Mouse (Mus musculus): Measurements from ENCODE around the gene Ip6k3. TPM values are rescaled to one million over a fixed set of nuclear protein-coding genes. Genes with fewer than 3 reads are reported as not detected.
A peak's percentile ranks its signal among the peaks of the same experiment; 100 is the strongest.

The Ip6k3 gene
- total and polyA plus RNA-seq, 3 experiments: 26.3 to 65.7 (median 53.9) TPM

DNA sequence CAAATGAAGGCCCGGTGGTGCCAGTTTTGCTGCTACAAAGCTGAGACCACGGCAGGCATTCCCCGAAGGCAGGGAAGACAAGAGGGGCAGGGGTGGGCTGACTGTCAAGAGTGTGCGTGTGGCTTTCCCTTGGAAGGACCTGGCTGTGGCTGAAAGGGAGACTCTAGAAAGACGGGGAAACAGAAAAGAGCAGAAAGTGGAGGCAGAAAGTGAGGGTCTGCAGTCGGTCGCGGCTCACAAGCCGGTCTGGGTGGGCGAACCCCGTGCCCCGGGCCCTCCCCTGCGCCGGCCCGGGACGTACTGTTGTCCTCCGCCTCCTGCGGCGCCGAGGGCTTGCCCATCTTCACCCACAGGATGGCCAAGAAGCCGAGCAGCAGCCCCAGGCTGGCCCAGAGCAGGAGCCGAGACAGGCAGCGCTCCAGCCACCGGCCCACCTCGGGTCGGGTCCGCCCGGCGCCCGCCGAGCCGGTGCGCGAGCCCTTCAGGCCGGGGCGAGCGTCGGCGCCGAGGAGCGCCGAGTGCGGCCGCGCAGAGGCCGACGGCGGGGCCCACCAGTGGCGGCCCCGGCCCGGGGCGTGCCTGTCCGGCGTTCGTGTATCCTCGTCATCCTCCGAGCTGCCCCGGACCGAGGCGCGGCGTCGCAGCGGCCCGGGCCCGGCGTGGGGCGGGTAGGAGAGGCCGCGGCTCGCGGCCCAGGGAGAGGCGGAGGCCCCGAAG is 35.9 kb upstream of the Ip6k3 start:
- dilution Hi-C loops (cut with MboI; ENCODE audit: extremely low pct_ligation_motif_present, extremely low pct_unique_long_range_greater_than_20kb, low sequenced_read_pairs) (no loop called here), in situ Hi-C loops (cut with MboI; ENCODE audit: low pct_ligation_motif_present, low pct_unique_long_range_greater_than_20kb, low sequenced_read_pairs) (no loop called here)
- peaks cover 25 to 39% of the 10 kb centered on the region in 2 experiments for H3K36me3 ChIP-seq (replicated peaks in 1 of 2; ENCODE audit: control insufficient read depth in 1 of 2, insufficient read depth in 1 of 2, low read length in 1 of 2)
- peaks cover 3% of the 10 kb centered on the region for H3K27me3 ChIP-seq (replicated peaks)
- H3K79me2 ChIP-seq (replicated peaks; ENCODE audit: control insufficient read depth, extremely low read depth, insufficient read depth, poor library complexity, severe bottlenecking): no peaks in the 10 kb centered on the region; the same call in 1 of the 2 replicates
- peak overlapping the region; percentile 84 for H3K9ac ChIP-seq (ENCODE audit: insufficient read depth, low read depth)
- H3K4me3 ChIP-seq (replicated peaks in 1 of 3; ENCODE audit: low read depth in 2 of 3, low read length in 2 of 3, poor library complexity in 1 of 3): peak overlapping the region; percentile 74 to 94 (median 82)
- TF ChIP-seq BHLHE40 (IDR thresholded peaks at IDR 0.05; ENCODE audit: low read depth, low read length): no peak
- no peak for TF ChIP-seq POLR2AphosphoS2 (IDR thresholded peaks at IDR 0.05; ENCODE audit: low read depth, low read length)
- no peak for TF ChIP-seq CTCF (conservative IDR thresholded peaks at IDR 0.05 in 1 of 2, IDR thresholded peaks at IDR 0.05 in 1 of 2; ENCODE audit: low read depth in 2 of 2, low read length in 2 of 2)
- TF ChIP-seq NRF1 (IDR thresholded peaks at IDR 0.05; ENCODE audit: low read depth, low read length): no peak
- peak; percentile 28; the same call in 1 of the 2 replicates for TF ChIP-seq SIN3A (IDR thresholded peaks at IDR 0.05; ENCODE audit: low read length)
- peak; percentile 97 for TF ChIP-seq UBTF (IDR thresholded peaks at IDR 0.05; ENCODE audit: low read depth, low read length)
- TF ChIP-seq GABPA (IDR thresholded peaks at IDR 0.05; ENCODE audit: insufficient replicate concordance, low read depth, low read length): no peak
- TF ChIP-seq MAZ (IDR thresholded peaks at IDR 0.05; ENCODE audit: low read depth, low read length): no peak
- H3K9me3 ChIP-seq (replicated peaks; ENCODE audit: low read length): peaks cover 8% of the 10 kb centered on the region
- DNase-seq (ENCODE audit: extremely low read depth): no peak
- peaks cover 2 to 10% of the 10 kb centered on the region in 2 experiments; a peak in 3 of 4 replicates for H3K4me1 ChIP-seq (ENCODE audit: control insufficient read depth in 1 of 2, insufficient read depth in 2 of 2)
- peak overlapping the region; percentile 53 for H3K4me2 ChIP-seq (ENCODE audit: insufficient read depth, low read depth, poor library complexity, severe bottlenecking)
- peak overlapping the region; percentile 67 for H3K27ac ChIP-seq (ENCODE audit: insufficient read depth, low read depth)

DNA sequence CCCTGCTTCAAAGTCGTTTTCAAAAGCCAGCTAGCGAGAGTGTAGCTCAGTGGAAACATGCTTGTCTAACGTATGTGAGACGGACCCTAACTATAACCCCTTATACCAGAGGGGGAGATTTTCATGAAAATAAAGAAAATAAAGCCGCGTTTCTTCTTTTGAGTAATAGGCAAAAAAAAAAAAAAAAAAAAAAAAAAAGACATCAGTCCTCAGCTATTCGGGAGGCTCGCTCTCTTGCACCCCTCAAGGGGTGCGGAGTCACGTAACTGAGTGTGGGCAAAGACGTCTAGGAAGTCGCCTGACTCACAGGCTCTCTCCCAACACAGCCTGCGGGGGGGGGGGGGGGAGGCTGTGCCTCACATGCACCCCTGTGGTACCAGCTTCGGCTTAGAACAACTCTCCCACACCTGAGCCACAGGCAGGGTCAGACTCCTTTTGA is 35.3 kb upstream of the Ip6k3 start:
- H3K4me2 ChIP-seq (ENCODE audit: insufficient read depth, low read depth, poor library complexity, severe bottlenecking): peak overlapping the region; percentile 53
- H3K4me3 ChIP-seq (replicated peaks in 1 of 3; ENCODE audit: low read depth in 2 of 3, low read length in 2 of 3, poor library complexity in 1 of 3): peak overlapping the region; percentile 74 to 94 (median 82)
- peak overlapping the region; percentile 84 for H3K9ac ChIP-seq (ENCODE audit: insufficient read depth, low read depth)
- in situ Hi-C loops (cut with MboI; ENCODE audit: low pct_ligation_motif_present, low pct_unique_long_range_greater_than_20kb, low sequenced_read_pairs): no loop called here
- peaks cover 1% of the 10 kb centered on the region for H3K27me3 ChIP-seq (replicated peaks)
- H3K4me1 ChIP-seq (ENCODE audit: control insufficient read depth in 1 of 2, insufficient read depth in 2 of 2): peaks cover 2 to 10% of the 10 kb centered on the region in 2 experiments; a peak in 3 of 4 replicates
- TF ChIP-seq ZNF384 (IDR thresholded peaks at IDR 0.05; ENCODE audit: low read depth, low read length): peak; percentile 66
- TF ChIP-seq NRF1 (IDR thresholded peaks at IDR 0.05; ENCODE audit: low read depth, low read length): no peak
- TF ChIP-seq ZC3H11A (IDR thresholded peaks at IDR 0.05; ENCODE audit: low read depth, low read length): no peak
- no peak for TF ChIP-seq CHD2 (IDR thresholded peaks at IDR 0.05; ENCODE audit: low read length)
- no peak for TF ChIP-seq SMC3 (IDR thresholded peaks at IDR 0.05; ENCODE audit: low read depth, low read length)
- no peak for TF ChIP-seq MYC (IDR thresholded peaks at IDR 0.05; ENCODE audit: low read depth, low read length)
- no peak for TF ChIP-seq MAFK (IDR thresholded peaks at IDR 0.05; ENCODE audit: insufficient replicate concordance, low read length)
- TF ChIP-seq CTCF (conservative IDR thresholded peaks at IDR 0.05 in 1 of 2, IDR thresholded peaks at IDR 0.05 in 1 of 2; ENCODE audit: low read depth in 2 of 2, low read length in 2 of 2): no peak
- no peak for TF ChIP-seq RCOR1 (conservative IDR thresholded peaks at IDR 0.05; ENCODE audit: low read depth, low read length)
- no peak for TF ChIP-seq HCFC1 (IDR thresholded peaks at IDR 0.05; ENCODE audit: low read depth, low read length)
- no peak for TF ChIP-seq JUND (conservative IDR thresholded peaks at IDR 0.05; ENCODE audit: low read depth, low read length)
- TF ChIP-seq UBTF (IDR thresholded peaks at IDR 0.05; ENCODE audit: low read depth, low read length): no peak
- TF ChIP-seq TCF12 (IDR thresholded peaks at IDR 0.05; ENCODE audit: low read depth, low read length): no peak
- TF ChIP-seq BHLHE40 (IDR thresholded peaks at IDR 0.05; ENCODE audit: low read depth, low read length): peak; percentile 47; the same call in 1 of the 2 replicates
- no peak overlapping the region for H3K27ac ChIP-seq (ENCODE audit: insufficient read depth, low read depth)
- no peaks in the 10 kb centered on the region; the same call in 1 of the 2 replicates for H3K79me2 ChIP-seq (replicated peaks; ENCODE audit: control insufficient read depth, extremely low read depth, insufficient read depth, poor library complexity, severe bottlenecking)
- dilution Hi-C loops (cut with MboI; ENCODE audit: extremely low pct_ligation_motif_present, extremely low pct_unique_long_range_greater_than_20kb, low sequenced_read_pairs): no loop called here
- H3K9me3 ChIP-seq (replicated peaks; ENCODE audit: low read length): peaks cover 8% of the 10 kb centered on the region
- peaks cover 29 to 44% of the 10 kb centered on the region in 2 experiments for H3K36me3 ChIP-seq (replicated peaks in 1 of 2; ENCODE audit: control insufficient read depth in 1 of 2, insufficient read depth in 1 of 2, low read length in 1 of 2)
- no peak for DNase-seq (ENCODE audit: extremely low read depth)
